Mouse (Mus musculus): ENCODE measurements around the gene Cenpx. TPM values are rescaled to one million over a fixed set of nuclear protein-coding genes. Genes with fewer than 3 reads are reported as not detected.

Gene Cenpx
- total RNA-seq, 1 experiment: 53.9 TPM

DNA sequence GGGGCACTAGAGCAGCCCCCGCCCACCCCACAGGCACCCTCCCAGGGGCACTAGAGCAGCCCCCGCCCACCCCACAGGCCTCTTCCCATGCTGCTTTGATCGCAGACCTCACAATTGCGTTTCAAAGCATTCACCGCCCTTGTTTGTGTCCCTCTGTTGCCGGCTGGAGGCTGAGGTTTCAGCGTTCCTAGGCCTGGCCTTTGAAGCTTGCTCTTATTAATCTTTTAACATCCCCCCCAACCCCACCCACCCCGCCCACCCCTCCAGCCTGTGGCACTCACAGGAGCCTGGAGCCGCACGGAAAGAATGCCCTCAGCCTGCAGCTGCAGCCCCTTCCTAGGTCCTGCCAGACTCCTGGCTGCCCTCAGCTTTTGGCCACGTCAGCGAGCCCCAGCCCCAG lies 6.3 kb downstream of the Cenpx start:
- H3K27ac ChIP-seq (ENCODE audit: insufficient read depth, low read depth, low read length, poor library complexity, severe bottlenecking): peak overlapping the region; percentile 49; the same call in 1 of the 2 replicates
- H3K4me3 ChIP-seq (ENCODE audit: insufficient read depth in 1 of 2, low read depth in 1 of 2, low read length in 2 of 2, poor library complexity in 1 of 2, severe bottlenecking in 1 of 2): no peak overlapping the region
- H3K9ac ChIP-seq (ENCODE audit: insufficient read depth, low read depth, low read length, poor library complexity, severe bottlenecking): no peak overlapping the region
- H3K9me3 ChIP-seq (ENCODE audit: control insufficient read depth, insufficient read depth, low read depth, low read length): no peaks in the 10 kb centered on the region
- no peak for DNase-seq (ENCODE audit: low read depth, low spot score)
- H3K4me1 ChIP-seq (ENCODE audit: control insufficient read depth in 2 of 2, insufficient read depth in 2 of 2, low read length in 2 of 2, poor library complexity in 1 of 2): peaks cover 10 to 56% of the 10 kb centered on the region in 2 experiments; a peak in 3 of 4 replicates
- in situ Hi-C loops (cut with MboI; ENCODE audit: low sequenced_read_pairs in 2 of 2, unreplicated experiment in 2 of 2): no loop called here
- TF ChIP-seq MAFK (IDR thresholded peaks at IDR 0.05; ENCODE audit: insufficient read depth, low read depth, low read length) (no peak), HCFC1 (IDR thresholded peaks at IDR 0.05; ENCODE audit: borderline replicate concordance, insufficient read depth, low read length) (no peak), CHD2 (IDR thresholded peaks at IDR 0.05; ENCODE audit: low read depth, low read length) (no peak), ZC3H11A (IDR thresholded peaks at IDR 0.05; ENCODE audit: borderline replicate concordance, low read depth, low read length) (no peak), ZNF384 (IDR thresholded peaks at IDR 0.05; ENCODE audit: low read depth, low read length) (no peak)
- H3K36me3 ChIP-seq (ENCODE audit: control insufficient read depth, insufficient read depth, low read length, poor library complexity, severe bottlenecking): peaks cover 32% of the 10 kb centered on the region

DNA sequence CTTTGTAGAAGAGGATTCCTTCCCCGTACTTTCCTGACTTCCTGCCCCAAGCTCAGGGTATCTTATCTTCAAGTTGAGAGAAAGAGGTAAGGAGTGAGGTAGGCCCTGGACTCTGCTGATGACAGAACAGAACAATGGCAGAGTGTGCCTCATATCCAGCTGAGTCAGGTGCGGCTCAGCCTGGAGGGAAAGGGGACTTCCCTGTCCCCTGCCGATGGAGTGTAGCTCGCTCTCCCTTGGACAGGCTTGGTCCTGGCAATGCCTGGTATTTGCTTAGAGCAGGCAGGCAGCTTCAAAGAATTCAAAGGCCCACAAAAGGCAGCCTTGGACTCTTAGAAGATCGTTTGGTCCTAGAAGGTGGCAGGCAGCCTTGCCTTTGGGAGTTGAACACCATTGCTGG lies 7.4 kb downstream of the Cenpx start:
- H3K27ac ChIP-seq (ENCODE audit: insufficient read depth, low read depth, low read length, poor library complexity, severe bottlenecking): no peak overlapping the region
- in situ Hi-C loops (cut with MboI; ENCODE audit: low sequenced_read_pairs in 2 of 2, unreplicated experiment in 2 of 2): no loop called here
- TF ChIP-seq MAFK (IDR thresholded peaks at IDR 0.05; ENCODE audit: insufficient read depth, low read depth, low read length): no peak
- TF ChIP-seq ZNF384 (IDR thresholded peaks at IDR 0.05; ENCODE audit: low read depth, low read length): no peak
- no peak for TF ChIP-seq HCFC1 (IDR thresholded peaks at IDR 0.05; ENCODE audit: borderline replicate concordance, insufficient read depth, low read length)
- no peak for TF ChIP-seq CHD2 (IDR thresholded peaks at IDR 0.05; ENCODE audit: low read depth, low read length)
- no peak for TF ChIP-seq ZC3H11A (IDR thresholded peaks at IDR 0.05; ENCODE audit: borderline replicate concordance, low read depth, low read length)
- DNase-seq (ENCODE audit: low read depth, low spot score): no peak
- H3K9ac ChIP-seq (ENCODE audit: insufficient read depth, low read depth, low read length, poor library complexity, severe bottlenecking): no peak overlapping the region
- H3K4me1 ChIP-seq (ENCODE audit: control insufficient read depth in 2 of 2, insufficient read depth in 2 of 2, low read length in 2 of 2, poor library complexity in 1 of 2): peaks cover 10 to 50% of the 10 kb centered on the region in 2 experiments; a peak in 3 of 4 replicates
- H3K4me3 ChIP-seq (ENCODE audit: insufficient read depth in 1 of 2, low read depth in 1 of 2, low read length in 2 of 2, poor library complexity in 1 of 2, severe bottlenecking in 1 of 2): no peak overlapping the region
- peaks cover 38% of the 10 kb centered on the region for H3K36me3 ChIP-seq (ENCODE audit: control insufficient read depth, insufficient read depth, low read length, poor library complexity, severe bottlenecking)
- no peaks in the 10 kb centered on the region for H3K9me3 ChIP-seq (ENCODE audit: control insufficient read depth, insufficient read depth, low read depth, low read length)

GRCm38 (mm10) chr11:120704486-120705325 lies 8.8 kb downstream of the Cenpx start:
- DNase-seq (ENCODE audit: low read depth, low spot score): no peak
- peak overlapping the region; percentile 52; the same call in 1 of the 2 replicates for H3K27ac ChIP-seq (ENCODE audit: insufficient read depth, low read depth, low read length, poor library complexity, severe bottlenecking)
- in situ Hi-C loops (cut with MboI; ENCODE audit: low sequenced_read_pairs in 2 of 2, unreplicated experiment in 2 of 2): no loop called here
- no peak overlapping the region for H3K9ac ChIP-seq (ENCODE audit: insufficient read depth, low read depth, low read length, poor library complexity, severe bottlenecking)
- no peaks in the 10 kb centered on the region for H3K9me3 ChIP-seq (ENCODE audit: control insufficient read depth, insufficient read depth, low read depth, low read length)
- H3K36me3 ChIP-seq (ENCODE audit: control insufficient read depth, insufficient read depth, low read length, poor library complexity, severe bottlenecking): peaks cover 39% of the 10 kb centered on the region
- H3K4me1 ChIP-seq (ENCODE audit: control insufficient read depth in 2 of 2, insufficient read depth in 2 of 2, low read length in 2 of 2, poor library complexity in 1 of 2): peaks cover 10 to 50% of the 10 kb centered on the region in 2 experiments; a peak in 3 of 4 replicates
- TF ChIP-seq MAFK (IDR thresholded peaks at IDR 0.05; ENCODE audit: insufficient read depth, low read depth, low read length) (no peak), ZNF384 (IDR thresholded peaks at IDR 0.05; ENCODE audit: low read depth, low read length) (no peak), HCFC1 (IDR thresholded peaks at IDR 0.05; ENCODE audit: borderline replicate concordance, insufficient read depth, low read length) (no peak), CHD2 (IDR thresholded peaks at IDR 0.05; ENCODE audit: low read depth, low read length) (no peak)
- no peak overlapping the region for H3K4me3 ChIP-seq (ENCODE audit: insufficient read depth in 1 of 2, low read depth in 1 of 2, low read length in 2 of 2, poor library complexity in 1 of 2, severe bottlenecking in 1 of 2)

- Histone ChIP-seq H3K9me3 (ENCODE audit: control insufficient read depth, insufficient read depth, low read depth, low read length) (no peaks in the 10 kb centered on the region), H3K27ac (ENCODE audit: insufficient read depth, low read depth, low read length, poor library complexity, severe bottlenecking) (peak overlapping the region; percentile 52), H3K9ac (ENCODE audit: insufficient read depth, low read depth, low read length, poor library complexity, severe bottlenecking) (no peak overlapping the region), H3K4me3 (ENCODE audit: insufficient read depth in 1 of 2, low read depth in 1 of 2, low read length in 2 of 2, poor library complexity in 1 of 2, severe bottlenecking in 1 of 2) (no peak overlapping the region), H3K36me3 (ENCODE audit: control insufficient read depth, insufficient read depth, low read length, poor library complexity, severe bottlenecking) (peaks cover 45% of the 10 kb centered on the region), H3K4me1 (ENCODE audit: control insufficient read depth in 2 of 2, insufficient read depth in 2 of 2, low read length in 2 of 2, poor library complexity in 1 of 2) (peaks cover 10 to 47% of the 10 kb centered on the region in 2 experiments; a peak in 3 of 4 replicates)
- TF ChIP-seq ZNF384 (IDR thresholded peaks at IDR 0.05; ENCODE audit: low read depth, low read length) (no peak), MAFK (IDR thresholded peaks at IDR 0.05; ENCODE audit: insufficient read depth, low read depth, low read length) (no peak), ZC3H11A (IDR thresholded peaks at IDR 0.05; ENCODE audit: borderline replicate concordance, low read depth, low read length) (no peak), HCFC1 (IDR thresholded peaks at IDR 0.05; ENCODE audit: borderline replicate concordance, insufficient read depth, low read length) (no peak), CHD2 (IDR thresholded peaks at IDR 0.05; ENCODE audit: low read depth, low read length) (no peak)
- DNase-seq (ENCODE audit: low read depth, low spot score): no peak
- in situ Hi-C loops (cut with MboI; ENCODE audit: low sequenced_read_pairs in 2 of 2, unreplicated experiment in 2 of 2): no loop called here
Measured at GRCm38 (mm10) chr11:120703696-120704454, 9.7 kb downstream of the Cenpx start.
